Mouse (Mus musculus) Patski (cell line): ENCODE measurements at regions not wholly inside any gene's neighbourhood (a gene's known extent, or its start where the extent isn't known, plus 50 kb on each side); places are given as distances from the start of the nearest gene placed in this dataset.

Experiments
- ATAC-seq: fragments of 100-300 bp; one replicate; pipeline ENCODE4 v1.8.0; 2021
- CTCF ChIA-PET: fragments of 350-600 bp; sonication (Branson Sonifier 250); formaldehyde crosslinking; loops from one replicate; lab custom pipeline; 2022; ENCODE audit warnings: inconsistent platforms; lab: Charles Lee
- POLR2A ChIA-PET: fragments of 350-600 bp; sonication (Branson Sonifier 250); formaldehyde crosslinking; loops from one replicate; lab custom pipeline; 2022; ENCODE audit warnings: antibody characterized with exemption, inconsistent platforms; lab: Charles Lee
- DNase-seq: peaks from one replicate; pipeline ENCODE4 v3.0.0-alpha.2; 2011; ENCODE audit warnings: low read depth, low spot score
- H3K27me3 ChIP-seq: fragments of 371-371 bp; one replicate; pipeline ENCODE4 v1.5.1; 2021
- CTCF ChIP-seq: fragments of 100-300 bp; IDR thresholded peaks from one replicate; pipeline ENCODE4 v1.5.1; 2021
- in situ Hi-C: fragments of 300-500 bp; cut with MboI; formaldehyde crosslinking; loops from 3 replicates; pipeline ENCODE4 v1.11.1; 2018; ENCODE audit warnings: low pct_unique_long_range_greater_than_20kb, mixed read lengths

GRCm38 (mm10) chr12:107695014-107695413 lies 206.6 kb downstream of the 3110018I06Rik start:
- no peaks in the 10 kb centered on the region for H3K27me3 ChIP-seq
- DNase-seq, result no peak
- POLR2A ChIA-PET, result no interaction called here
- no peak for ATAC-seq
- TF ChIP-seq CTCF, result no peak
- in situ Hi-C loops, result no loop called here
- CTCF ChIA-PET, result no interaction called here

- TF ChIP-seq CTCF, result no peak
- ChIA-PET CTCF (no interaction called here), POLR2A (no interaction called here)
- H3K27me3 ChIP-seq, result no peaks in the 10 kb centered on the region
- in situ Hi-C loops, result no loop called here
- DNase-seq (no peak), ATAC-seq (no peak)
Measured at GRCm38 (mm10) chr12:107695438-107696267, 207.2 kb downstream of the 3110018I06Rik start.

GRCm38 (mm10) chr12:107700317-107700716 lies 211.9 kb downstream of the 3110018I06Rik start:
- CTCF ChIA-PET, result no interaction called here
- in situ Hi-C loops, result no loop called here
- ATAC-seq (no peak), DNase-seq (no peak)
- POLR2A ChIA-PET, result no interaction called here
- no peak for TF ChIP-seq CTCF
- H3K27me3 ChIP-seq, result no peaks in the 10 kb centered on the region

- in situ Hi-C loops, result no loop called here
- ChIA-PET CTCF (no interaction called here), POLR2A (no interaction called here)
- no peak for TF ChIP-seq CTCF
- ATAC-seq (no peak), DNase-seq (no peak)
- no peaks in the 10 kb centered on the region for H3K27me3 ChIP-seq
Measured at GRCm38 (mm10) chr12:107700868-107701597, 212.6 kb downstream of the 3110018I06Rik start.

GRCm38 (mm10) chr12:107708812-107709211 lies 220.4 kb downstream of the 3110018I06Rik start:
- ATAC-seq (no peak), DNase-seq (no peak)
- POLR2A ChIA-PET, result no interaction called here
- no peak for TF ChIP-seq CTCF
- in situ Hi-C loops, result no loop called here
- H3K27me3 ChIP-seq, result peaks cover 8% of the 10 kb centered on the region
- CTCF ChIA-PET, result no interaction called here

GRCm38 (mm10) chr12:107711017-107711416 lies 222.6 kb downstream of the 3110018I06Rik start:
- in situ Hi-C loops, result no loop called here
- CTCF ChIA-PET, result no interaction called here
- ATAC-seq, result no peak
- DNase-seq, result no peak
- no peak for TF ChIP-seq CTCF
- H3K27me3 ChIP-seq, result peaks cover 8% of the 10 kb centered on the region
- POLR2A ChIA-PET, result interaction anchor here (0.9 kb wide), 1 partner anchor 221 kb away, joined by 4 read pairs; no protein-coding TSS in a partner anchor

GRCm38 (mm10) chr12:107711675-107712074 lies 223.2 kb downstream of the 3110018I06Rik start:
- ChIA-PET POLR2A (no interaction called here), CTCF (no interaction called here)
- TF ChIP-seq CTCF, result no peak
- ATAC-seq, result no peak
- peaks cover 4% of the 10 kb centered on the region for H3K27me3 ChIP-seq
- in situ Hi-C loops, result no loop called here
- no peak for DNase-seq

GRCm38 (mm10) chr12:107713191-107713590 lies 224.8 kb downstream of the 3110018I06Rik start:
- TF ChIP-seq CTCF, result no peak
- H3K27me3 ChIP-seq, result no peaks in the 10 kb centered on the region
- ChIA-PET POLR2A (no interaction called here), CTCF (no interaction called here)
- in situ Hi-C loops, result no loop called here
- no peak for ATAC-seq
- no peak for DNase-seq

- in situ Hi-C loops, result no loop called here
- CTCF ChIA-PET, result no interaction called here
- TF ChIP-seq CTCF, result no peak
- no peak for ATAC-seq
- DNase-seq, result no peak
- H3K27me3 ChIP-seq, result no peaks in the 10 kb centered on the region
- POLR2A ChIA-PET, result no interaction called here
Measured at GRCm38 (mm10) chr12:107714846-107715245, 226.4 kb downstream of the 3110018I06Rik start.

- ATAC-seq (peak; percentile 26), DNase-seq (peak; percentile 20)
- no peaks in the 10 kb centered on the region for H3K27me3 ChIP-seq
- in situ Hi-C loops, result no loop called here
- TF ChIP-seq CTCF, result no peak
- CTCF ChIA-PET, result no interaction called here
- POLR2A ChIA-PET, result no interaction called here
Measured at GRCm38 (mm10) chr12:107715871-107716270, 227.4 kb downstream of the 3110018I06Rik start.

- ChIA-PET CTCF (no interaction called here), POLR2A (no interaction called here)
- in situ Hi-C loops, result no loop called here
- DNase-seq, result no peak
- peaks cover 4% of the 10 kb centered on the region for H3K27me3 ChIP-seq
- ATAC-seq, result no peak
- TF ChIP-seq CTCF, result no peak
Measured at GRCm38 (mm10) chr12:107720941-107721340, 232.5 kb downstream of the 3110018I06Rik start.
